In the genomic region with DNA sequence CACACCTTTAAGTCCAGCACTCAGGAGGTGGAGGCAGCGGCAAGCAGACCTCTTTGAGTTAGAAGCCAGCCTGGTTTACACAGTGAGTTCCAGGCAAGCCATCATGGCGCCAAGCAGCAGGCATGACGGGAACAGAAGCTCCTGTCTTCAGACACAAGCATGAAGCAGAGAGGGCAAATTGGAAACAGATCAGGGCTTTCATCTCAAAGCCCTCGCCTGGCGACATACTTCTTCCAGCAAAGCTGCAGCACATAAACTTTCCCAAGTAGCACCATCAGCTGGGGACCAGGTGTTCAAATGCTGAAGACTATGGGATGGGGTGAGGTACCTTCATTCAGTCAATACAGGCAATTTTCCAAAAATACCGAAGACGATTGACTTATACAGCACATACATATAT, we compare ENCODE assay signal across 20 mouse cellular contexts.
"Had no signal": no experiment of that assay in that cellular context is flagged by ENCODE, and none has a peak within 500 bp of the region (broad histone marks: within the 10 kb centered on the region; RNA-seq: fewer than 3 reads in every experiment).

No protein-coding gene starts in this region.

- H3K4me2 ChIP-seq: kidney, embryonic 15.5 days; limb, embryonic 13.5 days; liver, embryonic 13.5 days; midbrain, embryonic 11.5 days; stomach, embryonic 15.5 days had no signal

- DNase-seq: kidney, adult 8-10 months; kidney, postnatal 10 days; kidney, postnatal 36 days; layer of hippocampus, postnatal 36 days; liver, embryonic 13.5 days; lung, adult 2 months; lung, postnatal 14 days; lung, postnatal 4 days; midbrain, embryonic 14.5 days; right cerebral cortex, adult 18-20 months; right cerebral cortex, postnatal 14 days; right cerebral cortex, postnatal 4 days; spleen, adult 18-20 months; thymus, adult 18-20 months; thymus, postnatal 4 days had no signal

- H3K9ac ChIP-seq: kidney, embryonic 15.5 days; limb, embryonic 13.5 days; liver, embryonic 13.5 days; stomach, embryonic 15.5 days had no signal

- H3K9me3 ChIP-seq: kidney, embryonic 15.5 days; stomach, embryonic 15.5 days had no signal

- H3K4me3 ChIP-seq: kidney, embryonic 15.5 days; left cerebral cortex, adult 2 months; limb, embryonic 13.5 days; liver, embryonic 13.5 days; stomach, embryonic 15.5 days had no signal

- H3K27me3 ChIP-seq: kidney, embryonic 15.5 days; limb, embryonic 13.5 days; liver, embryonic 13.5 days; stomach, embryonic 15.5 days had no signal

- H3K27ac ChIP-seq: kidney, embryonic 15.5 days; left cerebral cortex, adult 2 months; limb, embryonic 13.5 days; liver, embryonic 13.5 days; stomach, embryonic 15.5 days had no signal

- H3K36me3 ChIP-seq: stomach, embryonic 15.5 days had no signal
